Mouse (Mus musculus) adrenal gland, postnatal 4 days (tissue): ENCODE results near the gene Barx2. TPM values are rescaled to one million over a fixed set of nuclear protein-coding genes. Genes with fewer than 3 reads are reported as not detected.
"Not testable (repeated sequence)": the region's sequence is repeated elsewhere in the genome, so short reads cannot be mapped to it uniquely, and the experiment has no call there.

Source experiments
- DNase-seq, 2 experiments: peaks; one replicate each; pipeline ENCODE4 v3.0.0; 2021 to 2022; ENCODE audit warnings: low spot score in 2 of 2, mixed read lengths in 2 of 2
- long read RNA-seq, 2 experiments: library from polyadenylated mRNA; stranded (forward); transcript quantifications; one replicate each; pipeline ENCODE4 v2.0.0; 2021
- total RNA-seq, 2 experiments: library from RNA; stranded (reverse); gene quantifications; 2 replicates each; pipeline ENCODE4 v1.2.3; 2021

Gene Barx2
- total RNA-seq: under 1 TPM in 1 of 2 experiments, not detected in 1; 0.28 TPM
- long read RNA-seq, experiment 1: 0 reads
- long read RNA-seq, experiment 2: 0 reads

DNA sequence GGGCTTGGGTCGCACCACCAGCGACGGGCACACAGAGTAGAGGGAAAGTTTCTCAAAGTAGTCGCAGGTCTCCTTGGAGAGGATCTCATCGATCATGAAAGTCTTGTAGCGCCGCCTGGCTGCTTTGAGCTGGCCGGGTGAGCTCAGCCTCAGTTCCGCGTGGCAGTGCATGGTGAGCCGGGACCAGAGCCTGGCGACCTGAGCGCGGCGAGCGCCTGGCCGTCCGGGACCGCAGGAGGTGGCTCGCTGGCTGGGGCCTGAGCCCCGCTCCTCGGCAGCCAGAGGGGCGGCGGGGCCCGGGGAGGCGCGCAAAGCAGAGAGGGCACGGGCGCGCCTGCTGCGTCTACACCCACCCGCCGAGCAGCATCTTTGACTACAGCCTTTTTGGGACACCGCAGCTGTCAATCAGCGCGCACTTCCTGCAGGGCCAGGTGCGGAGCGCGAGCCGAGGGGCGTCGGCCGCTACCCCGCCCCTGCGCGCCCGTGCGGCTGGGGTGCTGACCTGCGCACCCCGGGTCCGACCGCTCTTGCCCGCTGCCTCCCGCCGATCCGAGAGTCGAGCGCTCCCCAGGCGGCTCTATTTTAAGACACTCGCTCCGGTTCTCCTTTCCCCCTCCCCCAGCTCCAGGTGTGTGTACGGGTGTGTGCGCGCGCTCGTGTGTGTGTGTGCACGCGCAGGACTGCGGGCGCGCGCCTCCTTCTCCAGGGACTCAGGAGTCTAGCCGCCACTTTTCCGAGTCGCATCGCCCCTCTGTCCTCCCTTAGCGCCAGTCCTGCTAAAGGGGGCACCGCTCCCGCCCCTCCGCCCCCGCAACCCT lies at the start of gene Barx2:
Gene Barx2, minus strand, starts transcription at position 542 of the 818 bp plus-strand sequence.
- peak in 1 of 2 experiments; percentile 12 for DNase-seq

GRCm38 (mm10) chr9:31962265-31962664 lies 49.0 kb upstream of the Barx2 start:
- no peak for DNase-seq

- DNase-seq: no peak
Observed at GRCm38 (mm10) chr9:31960488-31960887, 47.2 kb upstream of the Barx2 start.

DNA sequence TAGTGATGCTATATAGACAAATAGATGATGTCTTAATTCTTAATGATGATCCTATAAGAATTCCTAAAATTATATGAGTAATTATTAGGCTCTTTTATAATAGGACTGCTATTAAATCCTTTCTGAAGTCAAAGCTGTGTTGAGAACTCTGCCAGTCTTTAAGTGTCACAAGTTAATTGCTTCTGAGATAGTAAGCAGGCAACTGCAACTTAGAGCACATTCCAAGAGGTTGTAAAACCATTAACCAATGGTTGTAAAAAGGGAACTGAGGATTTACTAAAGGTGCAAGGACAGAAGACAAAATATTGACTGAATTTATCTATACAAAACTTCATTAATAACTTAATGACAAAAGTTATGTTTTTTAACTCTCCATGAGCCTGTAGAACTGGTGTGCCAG lies 44.9 kb upstream of the Barx2 start:
- no peak for DNase-seq

DNA sequence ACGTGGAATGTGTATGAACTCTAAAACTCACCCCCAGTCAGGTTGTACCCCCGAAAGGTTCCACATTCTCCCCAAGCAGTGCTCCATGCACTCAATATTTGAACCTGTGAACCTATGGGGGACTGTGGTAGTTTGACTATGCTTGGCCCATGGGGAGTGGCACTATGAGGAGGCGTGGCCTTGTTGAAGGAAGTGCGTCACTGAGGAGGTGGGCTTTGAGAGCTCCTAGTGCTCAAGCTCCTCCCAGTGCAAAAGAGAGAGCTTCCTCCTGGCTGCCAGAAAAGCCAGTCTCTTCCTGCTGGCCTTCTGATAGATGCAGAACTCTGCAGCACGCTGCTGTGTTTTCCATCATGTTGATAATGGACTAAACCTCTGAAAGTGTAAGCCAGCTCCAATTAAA lies 37.2 kb upstream of the Barx2 start:
- DNase-seq: no peak

- no peak for DNase-seq
Observed at GRCm38 (mm10) chr9:31949031-31949430, 35.8 kb upstream of the Barx2 start.

GRCm38 (mm10) chr9:31947051-31947450 lies 33.8 kb upstream of the Barx2 start:
- DNase-seq: no peak

- no peak for DNase-seq
Observed at GRCm38 (mm10) chr9:31942334-31942733, 29.1 kb upstream of the Barx2 start.

GRCm38 (mm10) chr9:31936486-31936885 lies 23.2 kb upstream of the Barx2 start:
- not testable (repeated sequence) for DNase-seq

GRCm38 (mm10) chr9:31931691-31932090 lies 18.4 kb upstream of the Barx2 start:
- DNase-seq: no peak

DNA sequence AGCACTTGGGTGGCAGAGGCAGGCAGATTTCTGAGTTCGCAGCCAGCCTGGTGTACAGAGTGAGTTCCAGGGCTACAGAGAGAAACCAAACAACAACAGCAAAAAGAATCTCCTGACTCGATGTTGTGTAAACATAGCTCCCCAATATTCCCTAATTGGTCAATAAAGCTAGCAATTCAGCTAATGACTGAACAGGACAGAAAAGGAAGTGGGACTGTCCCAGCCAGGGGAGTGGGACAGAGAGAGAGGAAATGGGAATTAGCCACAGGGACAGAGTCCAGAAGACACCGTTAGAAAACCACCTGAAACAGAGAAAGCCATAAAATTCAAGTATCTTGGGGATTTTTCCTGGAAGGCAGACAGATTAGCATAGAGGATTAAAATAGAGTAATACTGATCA lies 18.0 kb upstream of the Barx2 start:
- no peak for DNase-seq

- DNase-seq: no peak
Observed at GRCm38 (mm10) chr9:31926766-31927165, 13.5 kb upstream of the Barx2 start.

- DNase-seq: peak; percentile 64 to 67
Observed at GRCm38 (mm10) chr9:31925830-31926624, 12.8 kb upstream of the Barx2 start.

- no peak for DNase-seq
Observed at GRCm38 (mm10) chr9:31923529-31923928, 10.3 kb upstream of the Barx2 start.

DNA sequence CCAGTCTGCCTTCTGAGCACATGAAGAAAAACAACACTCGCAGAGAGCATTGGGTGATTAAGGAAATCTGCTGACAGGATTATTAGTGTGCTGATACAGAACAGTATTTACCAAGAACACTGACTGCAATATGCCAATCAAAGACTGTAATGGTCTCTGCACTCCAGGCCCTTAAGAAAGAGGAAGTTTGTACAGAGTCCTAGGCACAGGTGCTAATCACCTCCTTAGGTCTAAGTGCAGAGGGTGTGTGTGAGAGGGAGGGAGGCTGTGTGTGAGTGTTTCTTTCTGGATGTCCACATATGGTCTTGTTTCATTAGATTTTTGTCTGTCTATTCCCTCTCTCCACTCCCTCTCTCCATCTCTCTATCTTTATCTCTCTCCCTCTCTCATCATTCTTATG lies 6.5 kb upstream of the Barx2 start:
- DNase-seq: no peak

DNA sequence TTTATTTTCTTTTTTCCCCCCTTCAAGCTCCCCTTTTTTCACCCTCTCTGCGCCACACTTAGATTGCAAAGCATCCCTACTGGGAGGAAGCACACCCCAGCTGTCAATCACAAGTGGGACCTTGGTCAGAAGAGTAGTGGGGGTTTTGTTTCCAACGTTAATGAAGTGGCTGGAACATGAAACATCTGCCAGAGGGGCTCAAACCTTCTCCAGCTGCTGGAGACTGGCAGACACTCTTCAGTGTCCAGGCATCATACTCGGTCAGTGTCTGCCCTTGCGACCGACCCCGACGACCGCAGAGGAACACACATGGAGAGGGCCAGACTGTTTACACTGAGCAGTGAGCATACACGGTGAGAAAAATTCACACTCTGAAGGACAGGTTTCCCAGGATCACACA lies 3.2 kb upstream of the Barx2 start:
- DNase-seq: no peak

GRCm38 (mm10) chr9:31914871-31915270 lies 1.6 kb upstream of the Barx2 start:
- DNase-seq: no peak

- no peak for DNase-seq
Observed at GRCm38 (mm10) chr9:31913739-31914591, 703 bp upstream of the Barx2 start.

DNA sequence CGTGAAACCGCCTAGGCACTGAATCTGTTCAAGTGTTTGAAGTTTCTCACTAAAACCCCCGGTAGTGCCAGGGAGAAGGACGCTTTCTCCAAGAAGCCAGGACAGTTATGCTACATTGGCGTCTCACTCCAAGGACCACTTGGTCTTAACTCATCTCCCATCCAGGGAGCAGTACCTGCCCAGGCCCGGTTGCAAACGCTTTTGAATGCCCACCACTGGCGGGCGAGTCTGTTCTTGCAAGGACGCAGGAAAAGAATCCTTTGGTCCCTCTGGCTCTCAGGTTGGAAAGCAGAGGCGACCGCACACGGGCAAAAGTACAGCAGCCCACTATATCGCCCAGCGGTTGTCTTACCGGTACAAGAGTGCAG lies 725 bp downstream of the Barx2 start:
- no peak for DNase-seq

DNA sequence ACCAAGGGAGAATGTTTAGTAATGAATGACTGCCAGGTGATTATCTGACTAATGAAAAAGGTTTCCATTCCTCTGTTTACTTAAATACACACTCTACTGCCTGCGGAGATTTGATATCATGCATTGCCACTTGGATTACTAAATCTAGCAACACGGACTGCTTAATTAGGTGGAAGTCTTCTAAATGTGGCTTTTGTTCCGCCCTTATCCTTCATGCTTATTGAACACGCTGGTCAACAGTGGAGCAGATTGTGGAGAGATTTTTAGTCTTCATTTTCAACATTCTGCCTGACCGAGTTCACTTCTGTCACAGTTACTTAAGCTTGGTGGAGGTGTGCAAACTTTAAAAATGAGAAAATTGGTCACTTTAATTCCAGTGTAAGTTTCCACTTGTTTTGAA lies 3.0 kb downstream of the Barx2 start:
- DNase-seq: no peak

DNA sequence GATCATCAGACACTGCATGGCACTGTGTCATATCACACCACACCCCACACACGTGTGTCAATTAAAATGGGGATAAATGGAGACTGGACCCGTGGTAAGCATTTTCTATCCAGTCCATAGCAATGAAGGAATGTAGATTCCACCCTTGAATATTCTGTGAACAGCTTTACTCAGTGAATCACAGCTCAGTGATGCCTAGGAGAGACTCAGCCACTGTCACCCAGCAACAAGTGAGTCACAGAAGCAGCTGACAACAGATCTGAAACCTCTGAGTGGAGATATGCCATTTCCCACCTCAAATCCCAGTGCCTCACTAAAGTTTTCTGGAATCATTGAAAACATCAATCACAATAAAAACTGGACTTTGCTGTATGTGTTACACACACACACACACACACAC lies 11.5 kb downstream of the Barx2 start:
- DNase-seq: no peak
